ENCODE assay signal across 16 mouse cellular contexts in genomic region chr11:112916923-112917322, GRCm38 (mm10).
"Had no signal": no experiment of that assay in that cellular context is flagged by ENCODE, and none has a peak within 500 bp of the region (broad histone marks: within the 10 kb centered on the region; RNA-seq: fewer than 3 reads in every experiment).

No protein-coding gene starts in this region.

- H3K9ac ChIP-seq: neural tube, embryonic 13.5 days; neural tube, embryonic 15.5 days; stomach, embryonic 15.5 days had no signal

- H3K4me2 ChIP-seq: neural tube, embryonic 13.5 days; neural tube, embryonic 15.5 days; stomach, embryonic 15.5 days had no signal

- DNase-seq: retina, postnatal 1 day; right cerebral cortex, adult 18-20 months; right cerebral cortex, postnatal 14 days; right cerebral cortex, postnatal 25 days; right cerebral cortex, postnatal 4 days; spleen, adult 18-20 months; thymus, adult 18-20 months; thymus, adult 2 months; thymus, postnatal 14 days; thymus, postnatal 25 days; thymus, postnatal 36 days; thymus, postnatal 4 days had no signal

- H3K9me3 ChIP-seq: neural tube, embryonic 13.5 days; neural tube, embryonic 15.5 days; stomach, embryonic 15.5 days had no signal

- H3K27ac ChIP-seq: neural tube, embryonic 13.5 days; neural tube, embryonic 15.5 days; stomach, embryonic 15.5 days; stomach, postnatal 0 days had no signal

- H3K27me3 ChIP-seq: neural tube, embryonic 13.5 days; neural tube, embryonic 15.5 days; stomach, embryonic 15.5 days had no signal

- H3K4me1 ChIP-seq: neural tube, embryonic 13.5 days; neural tube, embryonic 15.5 days; stomach, embryonic 15.5 days had no signal

- H3K4me3 ChIP-seq: neural tube, embryonic 13.5 days; neural tube, embryonic 15.5 days; stomach, embryonic 15.5 days had no signal

- H3K36me3 ChIP-seq: neural tube, embryonic 13.5 days; neural tube, embryonic 15.5 days; stomach, embryonic 15.5 days had no signal
